Mouse (Mus musculus) G1E (cell line): ENCODE results near the gene Orai1. TPM values are rescaled to one million over a fixed set of nuclear protein-coding genes. Genes with fewer than 3 reads are reported as not detected.

Source experiments
- ATAC-seq: 2 replicates; pipeline ENCODE4 v1.8.0; 2016; ENCODE audit warnings: mild to moderate bottlenecking; ENCODE audit not compliant: insufficient number of reproducible peaks, poor library complexity, low FRiP score, severe bottlenecking; ENCODE audit errors: extremely low read depth
- DNase-seq: peaks from one replicate; pipeline ENCODE4 v3.0.0; 2012; ENCODE audit warnings: low spot score
- H3K27me3 ChIP-seq: 2 replicates; pipeline ENCODE4 v1.6.1; 2012; ENCODE audit warnings: mild to moderate bottlenecking, low read length, inconsistent platforms; ENCODE audit not compliant: insufficient read depth
- H3K36me3 ChIP-seq: replicated peaks from 2 replicates; pipeline ENCODE3; 2012; ENCODE audit warnings: mild to moderate bottlenecking, inconsistent platforms
- H3K4me1 ChIP-seq: 2 replicates; pipeline ENCODE4 v1.6.1; 2012; ENCODE audit warnings: low read depth, low read length, inconsistent platforms, mixed read lengths; ENCODE audit not compliant: insufficient read depth
- H3K4me3 ChIP-seq: 2 replicates; pipeline ENCODE4 v1.5.1; 2012; ENCODE audit warnings: low read depth, mild to moderate bottlenecking, inconsistent platforms, low read length, moderate library complexity, mixed read lengths
- H3K9me3 ChIP-seq: replicated peaks from 2 replicates; pipeline ENCODE4 v1.6.1; 2012; ENCODE audit warnings: inconsistent platforms
- CTCF ChIP-seq: IDR thresholded peaks from 2 replicates; pipeline ENCODE4 v1.5.1; 2012; ENCODE audit warnings: low read depth, low read length, inconsistent platforms, mixed read lengths
- GATA1 ChIP-seq: IDR thresholded peaks from 2 replicates; pipeline ENCODE4 v1.6.1; 2012; ENCODE audit warnings: borderline replicate concordance, low read length, inconsistent platforms, mixed read lengths
- GATA2 ChIP-seq: IDR thresholded peaks from 2 replicates; pipeline ENCODE4 v1.6.1; 2012; ENCODE audit warnings: low read depth, low read length, inconsistent platforms, borderline replicate concordance
- POLR2AphosphoS5 ChIP-seq: IDR thresholded peaks from 2 replicates; pipeline ENCODE4 v1.6.1; 2012; ENCODE audit warnings: low read depth, low read length, inconsistent platforms; ENCODE audit not compliant: insufficient replicate concordance
- TAL1 ChIP-seq: conservative IDR thresholded peaks from 2 replicates; pipeline ENCODE4 v1.6.1; 2012; ENCODE audit warnings: low read depth, low read length, inconsistent platforms, mixed read lengths
- polyA plus RNA-seq: library from polyadenylated mRNA; stranded (reverse); fragments of >175 nt; gene quantifications from 2 replicates; pipeline ENCODE4 v1.2.3, GENCODE M21; 2012
- total RNA-seq, 2 experiments: library from RNA; stranded (forward) in 1 of 2; stranded (reverse) in 1 of 2; fragments of 200-1000 nt in 1 of 2; fragments of >200 nt in 1 of 2; fragmentation: Nextera tagmentation in 1 of 2; gene quantifications; 2 replicates each; pipeline ENCODE4 v1.2.3; 2014 to 2017

The Orai1 gene
- total and polyA plus RNA-seq, 3 experiments: 7.1 to 18.1 (median 16.0) TPM

DNA sequence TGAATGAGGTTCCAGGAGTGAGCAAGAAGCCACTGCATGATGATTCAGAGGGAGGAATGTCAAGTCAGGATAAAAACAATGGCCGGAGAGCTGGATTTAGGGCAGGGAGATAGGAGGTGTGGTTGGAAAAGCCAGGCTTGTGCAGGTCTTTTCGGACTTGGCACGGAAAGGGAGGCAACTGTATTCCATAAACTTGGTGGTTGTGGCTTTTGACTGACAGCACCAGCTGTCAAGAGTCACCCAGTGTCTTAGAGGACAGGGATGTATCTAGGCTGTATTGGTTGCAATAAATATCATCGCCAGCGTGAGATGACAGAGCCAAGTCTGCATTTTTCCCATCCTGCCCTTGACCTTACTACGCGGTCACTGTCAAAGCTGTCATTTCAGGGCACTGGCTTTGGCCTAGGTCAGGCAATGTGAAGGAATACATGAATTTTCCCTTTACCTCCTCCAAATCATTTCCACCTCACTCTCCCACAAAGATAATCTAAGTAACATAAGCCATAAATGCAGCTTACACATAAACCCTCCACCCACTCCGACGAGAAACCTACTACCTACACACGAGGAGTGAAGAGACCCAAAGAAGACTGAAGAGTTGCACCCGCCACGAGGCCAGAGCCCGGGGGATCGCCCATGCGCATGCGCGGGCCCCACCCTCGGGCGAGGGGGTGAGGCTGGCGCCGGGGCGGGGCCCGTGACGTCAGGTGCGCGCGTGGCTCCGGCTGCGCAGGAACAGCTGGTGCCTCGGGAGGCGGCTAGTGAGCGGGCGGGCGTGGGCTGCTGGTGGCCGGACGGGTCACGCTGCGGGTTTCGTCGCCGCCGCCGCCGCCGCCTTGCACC, 60.9 kb downstream of the Orai1 start:
- H3K36me3 ChIP-seq: no peaks in the 10 kb centered on the region
- TF ChIP-seq GATA1 (no peak), TAL1 (no peak), GATA2 (no peak), POLR2AphosphoS5 (no peak), CTCF (no peak)
- peaks cover 4% of the 10 kb centered on the region for H3K9me3 ChIP-seq
- H3K4me3 ChIP-seq: peak overlapping the region; percentile 78
- peaks cover 19% of the 10 kb centered on the region; the same call in 1 of the 2 replicates for H3K27me3 ChIP-seq
- peaks cover 24% of the 10 kb centered on the region for H3K4me1 ChIP-seq
- DNase-seq (peak; percentile 96), ATAC-seq (peak; percentile 45)

DNA sequence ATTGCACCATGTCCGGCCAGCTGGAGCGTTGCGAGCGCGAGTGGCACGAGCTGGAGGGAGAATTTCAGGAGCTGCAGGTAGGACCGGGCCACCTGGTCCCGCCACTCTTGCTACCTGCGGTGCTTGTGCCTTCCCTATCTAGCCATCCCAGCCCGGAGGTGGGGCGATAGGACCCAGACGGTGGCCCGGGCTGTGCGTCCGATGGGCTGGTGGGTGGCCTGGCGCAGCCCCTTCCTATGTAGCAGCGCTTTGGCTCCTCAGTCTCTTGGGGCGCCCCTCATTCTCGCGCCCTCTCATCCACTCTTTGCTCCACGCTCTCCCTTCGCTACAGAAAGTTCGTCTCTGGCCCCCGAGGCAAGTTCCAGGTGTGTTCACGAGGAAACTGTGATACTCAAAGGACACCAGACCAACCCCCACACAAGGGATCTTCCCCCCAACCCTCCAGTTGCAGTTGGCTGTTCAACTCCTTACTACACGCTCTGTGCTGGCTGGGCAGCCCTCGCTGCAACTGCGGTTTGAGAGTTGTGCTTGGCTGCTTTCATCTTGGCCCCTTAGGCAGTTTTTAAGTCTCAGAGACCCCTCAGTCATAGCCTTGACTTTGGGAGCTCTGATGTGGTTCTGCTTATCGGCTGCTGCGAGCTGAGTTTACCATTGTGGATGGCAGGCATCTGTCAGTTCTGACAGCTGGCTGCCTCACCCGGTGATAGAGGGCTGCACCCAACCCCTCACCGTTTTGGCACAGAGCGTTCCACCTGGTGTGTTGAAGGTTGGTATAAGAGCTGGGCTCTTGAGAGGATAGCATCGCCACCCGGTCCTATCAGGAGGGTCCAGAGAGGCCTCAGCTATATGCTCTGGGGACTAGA, 61.8 kb downstream of the Orai1 start:
- Histone ChIP-seq H3K36me3 (no peaks in the 10 kb centered on the region), H3K4me1 (peaks cover 24% of the 10 kb centered on the region), H3K9me3 (peaks cover 4% of the 10 kb centered on the region), H3K27me3 (peaks cover 19% of the 10 kb centered on the region; the same call in 1 of the 2 replicates), H3K4me3 (peak overlapping the region; percentile 78)
- no peak for DNase-seq
- no peak for ATAC-seq
- TF ChIP-seq GATA1 (no peak), CTCF (no peak), TAL1 (no peak), GATA2 (no peak), POLR2AphosphoS5 (no peak)

DNA sequence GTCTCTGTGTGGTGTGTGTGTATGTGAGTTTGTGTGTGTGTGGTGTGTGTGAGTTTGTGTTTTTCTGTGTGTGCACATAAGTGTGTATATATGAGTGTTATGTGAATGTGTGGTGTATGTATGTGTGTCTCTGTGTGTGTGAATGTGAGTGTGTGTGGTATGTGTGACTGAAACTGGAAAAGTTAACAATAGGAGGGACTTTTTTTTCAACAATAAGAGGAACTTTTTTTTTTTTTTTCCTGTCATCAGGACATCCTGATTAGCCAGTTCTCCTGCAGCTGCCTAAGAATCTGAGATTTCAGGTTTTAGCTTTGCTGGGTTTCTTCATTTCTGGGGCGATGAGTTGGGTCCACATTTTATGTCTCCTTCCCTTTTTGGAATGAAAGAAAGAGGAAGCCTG, 64.7 kb downstream of the Orai1 start:
- Histone ChIP-seq H3K4me1 (peaks cover 24% of the 10 kb centered on the region), H3K9me3 (peaks cover 4% of the 10 kb centered on the region), H3K4me3 (no peak overlapping the region), H3K36me3 (no peaks in the 10 kb centered on the region), H3K27me3 (peaks cover 16% of the 10 kb centered on the region; the same call in 1 of the 2 replicates)
- ATAC-seq (no peak), DNase-seq (no peak)
- TF ChIP-seq CTCF: no peak
- TF ChIP-seq POLR2AphosphoS5: no peak
- no peak for TF ChIP-seq GATA1
- no peak for TF ChIP-seq TAL1
- TF ChIP-seq GATA2: no peak

DNA sequence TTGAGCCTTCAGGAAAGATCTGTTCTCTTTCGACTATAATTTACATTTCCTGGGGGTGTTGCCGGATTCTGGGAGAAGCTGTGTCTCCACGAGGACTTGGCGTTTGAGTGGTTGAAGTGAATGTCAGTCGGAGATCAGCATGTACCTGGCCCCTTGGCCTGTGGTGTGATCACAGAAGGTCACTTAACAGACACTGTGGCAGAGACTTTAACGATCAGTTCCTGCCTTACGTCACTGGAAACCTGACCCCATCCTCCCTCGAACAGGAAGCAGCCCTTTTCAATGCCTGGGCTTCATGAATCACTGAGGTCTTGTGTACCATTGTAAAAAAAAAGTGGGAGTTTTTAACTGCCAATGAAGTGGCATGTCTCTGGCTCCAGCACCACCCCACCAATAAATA, 65.2 kb downstream of the Orai1 start:
- Histone ChIP-seq H3K4me3 (no peak overlapping the region), H3K27me3 (peaks cover 20% of the 10 kb centered on the region; the same call in 1 of the 2 replicates), H3K9me3 (peaks cover 4% of the 10 kb centered on the region), H3K36me3 (no peaks in the 10 kb centered on the region), H3K4me1 (peaks cover 21% of the 10 kb centered on the region)
- no peak for DNase-seq
- TF ChIP-seq CTCF (no peak), TAL1 (no peak), GATA2 (no peak), GATA1 (no peak), POLR2AphosphoS5 (no peak)
- ATAC-seq: no peak

Other genes starting within 250 kb of the Orai1 start
- 9.6 and 12.5 TPM in 2 replicates for gene Camkk2, start 235.7 kb upstream of the Orai1 start, total RNA-seq (2014; fragmentation: Nextera tagmentation)
- 9.2 and 9.7 TPM in 2 replicates for gene Camkk2, start 235.7 kb upstream of the Orai1 start, total RNA-seq (2017)
- 18.2 and 21.9 TPM in 2 replicates for gene Camkk2, start 235.7 kb upstream of the Orai1 start, polyA plus RNA-seq
- 155 and 196 TPM in 2 replicates for gene Anapc5, start 193.7 kb upstream of the Orai1 start, total RNA-seq (2014; fragmentation: Nextera tagmentation)
- 279 and 297 TPM in 2 replicates for gene Anapc5, start 193.7 kb upstream of the Orai1 start, total RNA-seq (2017)
- 143 and 158 TPM in 2 replicates for gene Anapc5, start 193.7 kb upstream of the Orai1 start, polyA plus RNA-seq
- 12.9 and 13.4 TPM in 2 replicates for gene Rnf34, start 165.0 kb upstream of the Orai1 start, total RNA-seq (2014; fragmentation: Nextera tagmentation)
- gene Rnf34, start 165.0 kb upstream of the Orai1 start, total RNA-seq (2017): 23.8 and 26.7 TPM in 2 replicates
- gene Rnf34, start 165.0 kb upstream of the Orai1 start, polyA plus RNA-seq: 10.7 and 18.6 TPM in 2 replicates
- gene Kdm2b, start 25.3 kb upstream of the Orai1 start, total RNA-seq (2014; fragmentation: Nextera tagmentation): 33.5 and 38.4 TPM in 2 replicates
- gene Kdm2b, start 25.3 kb upstream of the Orai1 start, total RNA-seq (2017): 14.3 and 17.5 TPM in 2 replicates
- gene Kdm2b, start 25.3 kb upstream of the Orai1 start, polyA plus RNA-seq: 27.0 and 29.0 TPM in 2 replicates
- not detected in 2 replicates for gene Morn3, start 31.9 kb downstream of the Orai1 start, total RNA-seq (2014; fragmentation: Nextera tagmentation)
- gene Morn3, start 31.9 kb downstream of the Orai1 start, total RNA-seq (2017): 0.23 TPM in 1 of 2 replicates, not detected in the other
- not detected in 2 replicates for gene Morn3, start 31.9 kb downstream of the Orai1 start, polyA plus RNA-seq
- gene Tmem120b, start 53.3 kb downstream of the Orai1 start, total RNA-seq (2014; fragmentation: Nextera tagmentation): 2.3 TPM in 1 of 2 replicates, not detected in the other
- 0.93 and 1.3 TPM in 2 replicates for gene Tmem120b, start 53.3 kb downstream of the Orai1 start, total RNA-seq (2017)
- gene Tmem120b, start 53.3 kb downstream of the Orai1 start, polyA plus RNA-seq: 0.53 and 0.59 TPM in 2 replicates
- not detected in 2 replicates for gene Rhof, start 117.6 kb downstream of the Orai1 start, total RNA-seq (2014; fragmentation: Nextera tagmentation)
- 0.52 and 1.7 TPM in 2 replicates for gene Rhof, start 117.6 kb downstream of the Orai1 start, total RNA-seq (2017)
- gene Rhof, start 117.6 kb downstream of the Orai1 start, polyA plus RNA-seq: 0.26 and 0.59 TPM in 2 replicates
- 76.5 and 76.7 TPM in 2 replicates for gene Setd1b, start 127.1 kb downstream of the Orai1 start, total RNA-seq (2014; fragmentation: Nextera tagmentation)
- gene Setd1b, start 127.1 kb downstream of the Orai1 start, total RNA-seq (2017): 2.1 and 2.3 TPM in 2 replicates
- gene Setd1b, start 127.1 kb downstream of the Orai1 start, polyA plus RNA-seq: 89.4 and 90.6 TPM in 2 replicates
- gene Psmd9, start 154.3 kb downstream of the Orai1 start, total RNA-seq (2014; fragmentation: Nextera tagmentation): 11.6 and 24.2 TPM in 2 replicates
- gene Psmd9, start 154.3 kb downstream of the Orai1 start, total RNA-seq (2017): 22.8 and 25.4 TPM in 2 replicates
- gene Psmd9, start 154.3 kb downstream of the Orai1 start, polyA plus RNA-seq: 50.1 and 65.2 TPM in 2 replicates
- not detected in 2 replicates for gene Hpd, start 167.7 kb downstream of the Orai1 start, total RNA-seq (2014; fragmentation: Nextera tagmentation)
- gene Hpd, start 167.7 kb downstream of the Orai1 start, total RNA-seq (2017): not detected in 2 replicates
- gene Hpd, start 167.7 kb downstream of the Orai1 start, polyA plus RNA-seq: not detected in 2 replicates
- gene Wdr66, start 237.0 kb downstream of the Orai1 start, total RNA-seq (2014; fragmentation: Nextera tagmentation): not detected in 2 replicates
- gene Wdr66, start 237.0 kb downstream of the Orai1 start, total RNA-seq (2017): 0.12 and 0.44 TPM in 2 replicates
- not detected in 2 replicates for gene Wdr66, start 237.0 kb downstream of the Orai1 start, polyA plus RNA-seq